Mouse (Mus musculus) lung, adult 2 months (tissue): ENCODE measurements around the gene Pxmp2.

Source experiments
- CTCF ChIP-seq: fragments of 200-500 bp; IDR thresholded peaks from 2 replicates; pipeline ENCODE4 v1.5.1; 2011; ENCODE audit warnings: mild to moderate bottlenecking, low read length, control low read depth; ENCODE audit not compliant: insufficient read depth
- POLR2A ChIP-seq: fragments of 200-500 bp; IDR thresholded peaks from 2 replicates; pipeline ENCODE4 v1.6.1; 2011; ENCODE audit warnings: low read depth, mild to moderate bottlenecking, control low read depth, low read length, borderline replicate concordance; ENCODE audit errors: extremely low read depth

- no peak for TF ChIP-seq POLR2A
- TF ChIP-seq CTCF = no peak
Measured at GRCm38 (mm10) chr5:110231638-110232037, 54.3 kb downstream of the Pxmp2 start.
